Mouse (Mus musculus) urinary bladder, postnatal 14 days (tissue): ENCODE measurements around the gene Kctd4.

ENCODE experiments used
- DNase-seq: peaks from one replicate; pipeline ENCODE4 v3.0.0; 2021; ENCODE audit warnings: low spot score

The Kctd4 gene

DNA sequence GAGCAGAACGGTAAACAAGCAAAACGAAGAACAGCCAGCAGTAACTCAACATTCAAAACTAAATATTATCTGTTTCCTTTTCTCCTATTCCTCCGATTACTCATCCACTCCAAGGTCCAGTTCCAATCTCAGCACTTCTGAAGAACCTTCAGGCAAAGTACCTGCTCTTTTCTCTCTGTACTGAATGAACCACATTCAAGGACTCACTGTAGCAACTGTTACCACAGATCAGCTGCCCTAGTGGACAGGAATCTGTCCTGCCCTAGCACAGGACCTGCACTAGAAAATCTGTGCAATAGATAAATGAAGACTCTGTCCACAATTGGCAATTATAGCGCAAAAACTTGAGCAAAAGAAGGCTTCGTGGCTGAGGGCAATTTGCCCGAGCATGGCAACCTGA is 36.1 kb downstream of the Kctd4 start:
- DNase-seq: no peak

DNA sequence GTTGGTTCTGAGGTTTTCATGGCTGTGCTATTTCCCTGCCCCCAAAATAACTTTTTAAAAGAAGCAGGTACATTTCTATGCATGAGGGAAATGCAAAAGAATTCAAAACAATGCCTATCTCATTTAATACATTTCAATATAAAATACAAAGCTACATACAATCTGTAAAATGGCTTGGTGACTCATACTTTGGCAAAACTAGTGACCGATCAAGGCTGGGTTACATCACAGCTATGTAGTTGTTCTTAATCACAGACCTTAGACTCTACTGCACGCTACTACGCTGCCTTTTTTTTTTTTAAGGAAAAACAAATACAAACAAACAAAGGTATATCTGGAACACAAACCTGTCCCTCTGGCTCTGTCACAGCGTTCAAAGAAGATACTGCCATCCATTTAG is 37.6 kb downstream of the Kctd4 start:
- DNase-seq: no peak

GRCm38 (mm10) chr14:75998082-75998481 is 43.3 kb downstream of the Kctd4 start:
- DNase-seq: no peak

DNA sequence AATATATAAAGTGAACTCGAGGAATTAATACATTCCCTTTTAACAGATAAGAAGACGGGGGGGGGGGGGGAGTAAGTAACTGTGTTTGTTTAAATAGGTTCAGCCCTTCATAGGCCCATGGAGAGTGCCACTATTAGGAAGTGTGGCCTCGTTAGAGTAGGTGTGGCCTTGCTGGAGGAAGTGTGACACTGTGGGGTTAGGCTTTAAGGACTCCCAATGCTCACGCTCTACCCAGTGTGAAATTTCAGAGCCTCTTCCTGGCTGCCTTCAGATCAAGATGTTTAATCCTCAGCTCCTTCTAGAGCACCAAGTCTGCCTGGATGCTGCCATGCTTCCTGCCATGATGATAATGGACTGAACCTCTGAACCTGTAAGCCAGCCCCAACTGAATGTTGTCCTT is 47.0 kb downstream of the Kctd4 start:
- no peak for DNase-seq

GRCm38 (mm10) chr14:76005011-76005410 is 50.2 kb downstream of the Kctd4 start:
- no peak for DNase-seq

DNA sequence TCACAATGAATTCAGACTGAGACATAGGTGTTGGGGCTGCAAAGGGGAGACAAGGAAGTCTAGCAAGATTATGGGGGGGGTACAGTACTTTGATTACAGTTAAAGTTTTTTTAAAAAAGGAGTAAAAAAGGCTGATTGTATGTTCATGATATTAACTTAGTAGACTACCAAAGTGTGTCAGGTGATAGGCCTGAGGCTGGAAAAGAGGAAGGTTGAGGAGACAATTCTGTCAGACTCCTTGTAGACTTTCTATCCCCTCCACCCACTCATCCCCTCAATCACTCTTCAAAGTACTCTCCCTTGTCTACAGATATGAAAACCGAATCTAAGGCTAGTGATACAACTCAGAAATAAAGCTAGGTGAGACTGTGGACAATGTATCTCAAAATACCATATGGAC is 53.4 kb downstream of the Kctd4 start:
- DNase-seq: no peak

DNA sequence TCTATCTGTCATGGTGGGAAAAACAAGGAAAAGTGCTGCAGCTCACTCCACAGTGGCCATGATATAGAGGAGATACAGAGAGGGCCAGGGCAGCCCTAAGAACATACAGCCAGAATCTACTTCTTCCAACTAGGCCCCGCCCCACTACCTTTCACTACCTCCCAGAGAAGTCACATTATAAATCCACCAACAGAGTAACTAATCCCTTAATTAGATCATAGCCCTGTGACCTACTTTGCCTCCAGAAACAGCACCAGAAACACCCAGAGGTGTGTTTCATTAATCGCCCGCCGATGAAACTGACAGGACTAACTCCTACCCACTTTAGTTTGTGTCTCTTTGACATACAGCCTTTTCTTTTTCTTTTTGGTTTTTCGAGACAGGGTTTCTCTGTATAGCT is 54.4 kb downstream of the Kctd4 start:
- DNase-seq: no peak

DNA sequence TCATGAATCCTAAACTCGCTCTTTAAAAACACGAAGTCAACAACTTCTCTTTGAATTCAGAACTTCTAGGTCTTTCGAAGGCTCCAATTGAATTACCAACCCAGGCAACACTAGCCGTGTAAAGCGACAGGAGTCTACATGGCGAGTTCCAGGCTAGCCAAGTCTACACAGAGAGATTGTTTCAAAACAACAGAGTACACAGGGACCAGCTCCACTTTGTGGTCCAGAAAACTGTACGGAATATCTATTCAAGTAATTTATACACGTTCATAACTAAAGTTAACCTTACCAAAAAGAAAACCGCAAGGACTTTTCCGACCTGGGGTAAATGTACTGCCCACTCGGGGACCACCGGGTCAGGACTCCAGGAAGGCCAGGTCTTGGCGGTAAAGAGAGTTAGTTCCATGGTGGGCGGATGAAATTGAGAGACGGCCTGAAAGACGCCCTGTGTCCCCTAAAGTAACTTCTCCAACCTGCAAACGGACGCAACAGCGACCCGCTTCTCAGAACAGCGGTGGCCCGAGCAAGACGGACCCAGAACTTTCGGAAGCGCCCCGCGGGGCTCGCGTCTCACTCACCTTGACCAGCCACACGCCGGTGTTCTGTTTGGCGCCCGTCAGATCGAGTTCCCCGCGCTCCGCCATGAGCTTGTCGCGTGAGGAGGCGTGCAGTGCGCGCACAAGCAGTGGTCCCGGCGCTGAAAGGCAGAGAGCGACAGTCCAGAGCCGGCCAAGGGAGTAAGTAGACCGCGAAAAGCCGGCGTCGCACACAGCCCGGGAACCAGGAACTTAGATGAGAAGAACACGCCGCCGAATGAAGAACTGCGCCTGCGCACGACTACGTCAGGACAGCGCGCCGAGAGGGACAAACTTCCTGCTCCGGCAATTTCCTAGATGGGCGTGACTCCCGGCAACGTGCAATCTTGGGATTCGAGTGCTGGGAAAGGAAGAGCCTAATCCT is 55.6 kb downstream of the Kctd4 start, which contains the start of gene Gtf2f2:
Gene Gtf2f2, minus strand, starts transcription at position 764 of the 960 bp plus-strand sequence.
- peak; percentile 95 for DNase-seq

DNA sequence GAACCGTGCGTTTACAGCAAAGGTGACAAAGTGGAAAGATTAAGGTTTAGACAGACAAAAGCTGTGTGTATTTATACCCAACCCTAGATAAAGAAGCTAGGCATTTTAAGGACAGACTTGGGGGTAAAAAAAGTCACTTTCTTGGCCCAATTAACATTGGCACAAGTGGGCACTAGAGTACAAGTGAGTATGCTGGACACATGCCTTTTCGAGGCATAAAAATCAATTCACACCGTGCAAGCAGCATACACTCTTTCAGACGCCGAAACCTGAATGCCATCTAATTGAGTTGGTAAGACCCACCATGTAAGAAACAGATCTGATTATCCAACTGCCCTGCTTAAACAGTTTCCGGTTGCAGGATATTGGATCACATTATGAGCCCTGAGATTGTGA is 56.3 kb downstream of the Kctd4 start:
- no peak for DNase-seq

DNA sequence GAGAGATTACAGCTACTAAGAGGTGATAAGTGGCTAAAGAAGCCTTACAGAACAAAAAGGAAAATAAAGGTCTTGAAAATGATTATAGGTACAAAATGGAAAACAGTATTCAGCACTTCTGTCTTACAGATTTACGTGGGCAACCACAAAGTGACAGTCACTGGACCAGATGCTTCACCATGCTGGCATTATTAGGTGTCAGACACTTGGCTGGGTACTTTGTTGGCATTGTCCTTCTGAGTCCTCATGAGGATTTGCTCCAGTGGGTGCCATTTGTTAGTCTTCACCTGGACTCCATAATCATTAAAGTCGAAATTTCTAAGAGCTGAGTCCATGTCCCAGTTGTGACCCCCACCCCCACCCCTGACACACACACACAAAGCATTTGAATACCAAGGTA is 59.5 kb downstream of the Kctd4 start:
- no peak for DNase-seq
